Mouse (Mus musculus) thymus, adult 2 months (tissue): ENCODE data around the gene Abca2. TPM values are rescaled to one million over a fixed set of nuclear protein-coding genes. Genes with fewer than 3 reads are reported as not detected.

ENCODE experiments used
- DNase-seq: peaks from one replicate; pipeline ENCODE4 v3.0.0; 2021
- H3K27ac ChIP-seq: fragments of 200-500 bp; 2 replicates; pipeline ENCODE4 v1.5.1; 2012; ENCODE audit warnings: low read length, control low read depth; ENCODE audit not compliant: control insufficient read depth, insufficient read depth
- H3K27me3 ChIP-seq: fragments of 200-500 bp; 2 replicates; pipeline ENCODE4 v1.6.1; 2012; ENCODE audit warnings: mild to moderate bottlenecking, low read length, moderate library complexity, mixed read lengths; ENCODE audit not compliant: control insufficient read depth, insufficient read depth
- H3K36me3 ChIP-seq: fragments of 200-500 bp; 2 replicates; pipeline ENCODE4 v1.6.1; 2012; ENCODE audit warnings: mild to moderate bottlenecking, low read length, moderate library complexity; ENCODE audit not compliant: control insufficient read depth, insufficient read depth
- H3K4me1 ChIP-seq: fragments of 200-500 bp; replicated peaks from 2 replicates; pipeline ENCODE4 v1.6.1; 2012; ENCODE audit warnings: low read length; ENCODE audit not compliant: control insufficient read depth, insufficient read depth
- H3K4me3 ChIP-seq: fragments of 200-500 bp; 2 replicates; pipeline ENCODE4 v1.5.1; 2012; ENCODE audit warnings: mild to moderate bottlenecking, low read length, control low read depth, moderate library complexity; ENCODE audit not compliant: control insufficient read depth, insufficient read depth
- CTCF ChIP-seq: fragments of 200-500 bp; IDR thresholded peaks from 2 replicates; pipeline ENCODE4 v1.5.1; 2012; ENCODE audit warnings: mild to moderate bottlenecking, control low read depth, low read length, moderate library complexity, borderline replicate concordance; ENCODE audit not compliant: control insufficient read depth, poor library complexity, insufficient read depth; ENCODE audit errors: extremely low read depth
- POLR2A ChIP-seq: fragments of 200-500 bp; IDR thresholded peaks from 2 replicates; pipeline ENCODE4 v1.6.1; 2012; ENCODE audit warnings: mild to moderate bottlenecking, low read length, control low read depth, moderate library complexity; ENCODE audit not compliant: control insufficient read depth, poor library complexity, insufficient read depth; ENCODE audit errors: extremely low read depth
- WGBS: fragments of 180-500 bp; shearing (Covaris S2); methylation state at CpG from one replicate; pipeline ENCODE4 v1.1.7; 2018; 5-methylcytosine and 5-hydroxymethylcytosine counted together
- polyA plus RNA-seq: library from polyadenylated mRNA; depleted of rRNA; stranded (reverse); fragments of >200 nt; gene quantifications from 2 replicates; pipeline ENCODE4 v1.2.3, GENCODE M21; 2012

Abca2 gene
- polyA plus RNA-seq, 1 experiment = 86.6 TPM

DNA sequence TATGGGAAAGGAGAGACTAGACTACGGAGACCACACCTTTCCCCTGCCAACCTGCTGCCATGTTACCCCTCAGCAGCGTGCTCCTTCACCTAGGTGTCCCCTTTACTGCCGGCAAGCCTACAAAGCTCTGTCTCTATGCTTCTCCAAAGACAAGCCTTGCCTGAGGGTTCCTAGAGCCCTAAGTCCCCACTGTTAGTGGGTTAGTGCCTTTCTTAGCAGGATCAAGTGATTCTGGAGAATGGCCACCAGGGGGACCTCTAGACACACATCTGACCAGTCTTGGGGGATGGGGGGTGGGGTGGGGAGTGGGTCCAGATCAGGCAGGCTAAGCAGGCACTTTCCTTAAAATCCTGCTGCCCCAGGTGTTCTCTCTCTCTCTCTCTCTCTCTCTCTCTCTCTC lies 6.6 kb upstream of the Abca2 start:
- H3K4me3 ChIP-seq = no peak overlapping the region
- no peak overlapping the region for H3K27ac ChIP-seq
- TF ChIP-seq CTCF (0 out of 2 replicates have a peak, but pooled peaks have one; percentile 40), POLR2A (no peak)
- WGBS = 31% methylated on average over 3 of the region's 3 CpGs
- H3K4me1 ChIP-seq = peaks cover 25% of the 10 kb centered on the region
- H3K36me3 ChIP-seq = no peaks in the 10 kb centered on the region
- no peaks in the 10 kb centered on the region for H3K27me3 ChIP-seq
- peak; percentile 49 for DNase-seq

GRCm38 (mm10) chr2:25422587-25423410 lies 5.7 kb upstream of the Abca2 start, which contains the start of gene Fut7:
TSS of gene Fut7 (plus strand) at chr2:25423267.
- Histone ChIP-seq H3K4me3 (no peak within 1 kb of the TSS), H3K27ac (peak within 1 kb of the TSS; percentile 1; the same call in 1 of the 2 replicates), H3K27me3 (no peaks in the 10 kb centered on the region), H3K4me1 (peaks cover 25% of the 10 kb centered on the region), H3K36me3 (no peaks in the 10 kb centered on the region)
- TF ChIP-seq CTCF (0 out of 2 replicates have a peak, but pooled peaks have one; percentile 30), POLR2A (no peak)
- DNase-seq = peak; percentile 35
- 14% methylated on average over 17 of the region's 17 CpGs for WGBS

GRCm38 (mm10) chr2:25423626-25424025 lies 4.9 kb upstream of the Abca2 start:
- no peak overlapping the region for H3K4me3 ChIP-seq
- WGBS = 79% methylated on average over 1 of the region's 1 CpGs
- no peak for DNase-seq
- peaks cover 29% of the 10 kb centered on the region for H3K4me1 ChIP-seq
- H3K27me3 ChIP-seq = no peaks in the 10 kb centered on the region
- H3K27ac ChIP-seq = no peak overlapping the region
- H3K36me3 ChIP-seq = no peaks in the 10 kb centered on the region
- TF ChIP-seq POLR2A = no peak
- TF ChIP-seq CTCF = no peak

- no peaks in the 10 kb centered on the region for H3K36me3 ChIP-seq
- TF ChIP-seq CTCF (no peak), POLR2A (no peak)
- no peak overlapping the region for H3K4me3 ChIP-seq
- H3K27me3 ChIP-seq = no peaks in the 10 kb centered on the region
- DNase-seq = no peak
- no peak overlapping the region for H3K27ac ChIP-seq
- peaks cover 39% of the 10 kb centered on the region for H3K4me1 ChIP-seq
- WGBS = 63% methylated on average over 27 of the region's 27 CpGs
These were observed 3.0 kb upstream of the Abca2 start for GRCm38 (mm10) chr2:25425481-25425880.

DNA sequence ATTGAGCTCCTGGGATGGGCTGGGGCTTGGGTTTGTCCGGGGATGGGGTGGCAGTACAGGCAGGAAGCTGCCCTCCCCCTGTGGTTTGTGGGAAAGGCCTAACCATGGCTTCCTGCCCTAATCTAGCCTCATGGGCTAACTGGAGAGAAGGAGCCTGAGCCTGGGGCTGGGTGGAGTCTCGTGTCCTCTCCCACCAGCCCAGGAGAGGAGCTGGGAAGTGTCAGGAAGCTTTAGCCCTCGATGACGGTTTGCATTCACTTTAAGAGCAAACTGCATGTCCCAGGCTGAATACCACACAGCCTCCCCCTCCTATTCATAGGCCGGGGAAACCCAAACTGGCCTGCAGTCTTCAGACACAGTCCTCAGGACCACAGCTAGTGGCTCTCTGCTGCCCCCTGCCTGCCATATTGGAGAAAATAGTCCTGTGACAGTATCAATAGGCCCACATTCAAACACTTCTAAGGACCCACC lies 1.7 kb upstream of the Abca2 start:
- DNase-seq = peak; percentile 60
- peaks cover 39% of the 10 kb centered on the region for H3K4me1 ChIP-seq
- TF ChIP-seq POLR2A (no peak), CTCF (peak; percentile 61; the same call in 1 of the 2 replicates)
- H3K36me3 ChIP-seq = no peaks in the 10 kb centered on the region
- no peak overlapping the region for H3K27ac ChIP-seq
- H3K4me3 ChIP-seq = no peak overlapping the region
- 4% methylated on average over 5 of the region's 5 CpGs for WGBS
- no peaks in the 10 kb centered on the region for H3K27me3 ChIP-seq

- TF ChIP-seq POLR2A (no peak), CTCF (no peak)
- Histone ChIP-seq H3K4me1 (peaks cover 36% of the 10 kb centered on the region), H3K27ac (no peak overlapping the region), H3K27me3 (no peaks in the 10 kb centered on the region), H3K4me3 (no peak overlapping the region), H3K36me3 (no peaks in the 10 kb centered on the region)
- 89% methylated on average over 5 of the region's 5 CpGs for WGBS
- DNase-seq = no peak
These were observed 1.2 kb upstream of the Abca2 start for GRCm38 (mm10) chr2:25427256-25427655.
